Mouse (Mus musculus) liver, embryonic 16.5 days (tissue): ENCODE measurements around the gene Cnst. TPM values are rescaled to one million over a fixed set of nuclear protein-coding genes. Genes with fewer than 3 reads are reported as not detected.

Experiments
- polyA plus RNA-seq: library from polyadenylated mRNA; unstranded; fragments of >200 nt; fragmentation: Nextera tagmentation; extraction: Ambion mirVana; gene quantifications from 2 replicates; pipeline ENCODE4 v1.2.1, GENCODE M21; 2015

Cnst gene
- polyA plus RNA-seq, 1 experiment from 2014 or later, result 11.6 TPM

Other genes with a start within 250 kb of the Cnst start
- 5.4 and 6.4 TPM in 2 replicates for gene Smyd3, start 28.3 kb upstream of the Cnst start, polyA plus RNA-seq
- 7.7 and 10.0 TPM in 2 replicates for gene Tfb2m, start 103 bp upstream of the Cnst start, polyA plus RNA-seq
- 9.4 and 10.0 TPM in 2 replicates for gene Sccpdh, start 121.8 kb downstream of the Cnst start, polyA plus RNA-seq
- gene Kif28, start 198.9 kb downstream of the Cnst start, polyA plus RNA-seq, result not detected in 2 replicates